Mouse (Mus musculus) regulatory T cell (primary cell): Measurements from ENCODE around the gene Cep112.
"Not testable (repeated sequence)": the region's sequence is repeated elsewhere in the genome, so short reads cannot be mapped to it uniquely, and the experiment has no call there.

ENCODE experiments used
- in situ Hi-C: fragments of 300-600 bp; cut with MboI, MseI; formaldehyde crosslinking; loops from one replicate; pipeline ENCODE4 v1.15.1; 2025; ENCODE audit warnings: high pct_unique_total_duplicates

Cep112 gene

DNA sequence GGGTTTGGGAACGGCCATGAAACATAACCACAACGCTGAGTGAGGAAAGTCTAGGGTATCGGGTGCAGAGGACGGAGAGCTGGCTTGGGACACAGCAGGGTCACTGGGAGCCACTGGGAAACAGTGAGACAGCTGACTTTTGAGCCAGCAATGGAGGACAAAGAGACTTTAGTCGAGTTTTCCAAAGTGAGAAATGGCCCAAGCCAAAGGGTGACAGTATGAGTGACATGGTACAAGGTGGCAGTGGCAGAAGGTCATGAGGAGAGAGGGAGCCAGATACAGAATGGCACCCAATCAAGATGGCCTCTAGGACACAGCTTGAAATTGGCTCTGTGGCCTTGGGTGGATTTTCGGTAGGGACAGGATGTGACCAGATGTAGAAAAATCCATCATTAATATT lies 433.9 kb downstream of the Cep112 start:
- in situ Hi-C loops: no loop called here

DNA sequence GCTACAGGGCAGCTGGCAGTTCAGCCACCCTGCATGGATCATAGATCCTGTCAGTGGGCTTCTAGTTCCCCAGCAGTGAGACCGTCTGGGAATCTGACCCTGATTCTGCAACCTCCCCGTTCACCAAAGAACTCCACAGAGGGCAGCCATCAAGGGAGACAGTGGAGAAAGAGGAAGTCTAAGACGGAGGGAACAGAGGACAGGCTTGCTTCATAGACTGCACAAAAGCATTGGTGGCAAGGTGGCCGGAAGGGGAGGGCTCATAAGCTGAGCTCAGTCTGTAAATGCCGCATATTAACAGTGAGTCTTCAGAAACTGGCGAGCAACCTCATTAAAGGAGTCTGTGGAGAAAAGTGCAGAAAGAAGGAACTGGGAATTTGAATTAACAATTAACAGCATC lies 437.4 kb downstream of the Cep112 start:
- in situ Hi-C loops: no loop called here

DNA sequence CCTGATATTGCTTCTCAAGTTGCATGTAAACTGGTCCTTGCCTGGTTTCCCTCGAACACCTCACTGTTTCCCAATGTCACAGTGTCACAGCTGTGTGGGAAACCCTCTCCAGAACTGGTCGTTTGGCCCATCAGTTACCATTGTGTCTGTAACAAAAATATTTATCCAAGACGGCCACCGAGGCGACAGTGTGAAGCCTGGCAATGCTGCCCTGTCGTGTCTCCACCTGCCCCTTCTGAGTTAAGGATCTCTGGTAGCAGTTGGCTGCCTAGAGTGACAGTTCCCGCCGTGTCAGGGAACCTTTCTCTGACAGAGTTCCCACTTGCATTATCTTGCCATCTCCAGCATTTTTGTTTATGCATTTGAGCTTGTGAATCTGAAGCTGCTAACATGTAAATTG lies 440.8 kb downstream of the Cep112 start:
- in situ Hi-C loops: no loop called here

DNA sequence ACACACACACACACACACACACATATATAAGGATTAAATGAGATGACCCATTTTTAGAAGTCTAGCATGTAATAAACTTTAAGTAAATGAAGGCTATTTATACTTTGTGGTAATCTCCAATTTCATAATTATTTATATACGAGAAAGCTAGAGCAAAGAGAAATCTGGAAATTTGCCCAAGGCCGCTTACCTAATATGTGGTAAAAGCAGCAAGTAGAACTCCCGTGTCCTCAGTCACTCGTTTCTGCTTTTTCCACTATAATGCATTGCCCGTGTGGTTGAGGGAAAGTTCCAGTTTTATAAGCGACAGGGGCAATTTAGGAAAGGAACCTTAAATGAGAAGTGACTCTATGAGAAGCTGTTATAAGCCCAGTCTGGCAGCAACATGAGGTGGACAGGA lies 442.5 kb downstream of the Cep112 start:
- in situ Hi-C loops: no loop called here

DNA sequence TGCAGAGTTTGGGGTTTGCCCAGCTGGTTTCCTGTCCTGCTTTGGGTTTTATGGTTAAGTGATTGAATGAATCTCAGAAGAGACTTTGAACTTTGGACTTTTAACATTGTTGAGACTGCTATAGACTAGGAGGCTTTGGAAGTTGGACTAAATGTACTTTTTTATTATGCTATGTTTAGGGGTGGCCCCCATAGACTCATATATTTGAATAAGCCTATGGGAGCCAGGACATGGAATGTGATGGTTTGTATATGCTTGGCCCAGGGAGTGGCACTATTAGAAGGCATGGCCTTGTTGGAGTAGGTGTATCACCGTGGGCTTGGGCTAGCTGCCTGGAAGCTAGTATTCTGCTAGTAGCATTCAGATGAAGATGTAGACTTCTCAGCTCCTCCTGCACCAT lies 446.3 kb downstream of the Cep112 start:
- in situ Hi-C loops: not testable (repeated sequence)

DNA sequence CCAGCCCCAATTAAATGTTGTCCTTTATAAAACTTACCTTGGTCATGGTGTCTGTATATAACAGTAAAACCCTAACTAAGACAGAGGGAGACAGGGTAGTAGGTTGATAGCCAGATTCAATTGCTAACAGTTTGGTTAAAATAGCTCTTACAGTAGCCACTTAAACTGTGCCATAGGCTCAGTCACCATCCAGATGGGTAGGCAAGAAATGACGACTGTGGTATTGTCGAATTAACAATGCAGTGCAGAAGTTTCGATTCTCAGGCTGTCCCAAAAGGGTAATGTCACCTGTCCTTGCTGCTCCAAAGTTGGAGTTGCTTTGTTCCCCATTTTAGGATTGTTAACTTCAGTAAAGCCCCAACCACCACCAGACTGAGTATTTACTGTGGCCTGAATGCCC lies 446.8 kb downstream of the Cep112 start:
- in situ Hi-C loops: no loop called here

DNA sequence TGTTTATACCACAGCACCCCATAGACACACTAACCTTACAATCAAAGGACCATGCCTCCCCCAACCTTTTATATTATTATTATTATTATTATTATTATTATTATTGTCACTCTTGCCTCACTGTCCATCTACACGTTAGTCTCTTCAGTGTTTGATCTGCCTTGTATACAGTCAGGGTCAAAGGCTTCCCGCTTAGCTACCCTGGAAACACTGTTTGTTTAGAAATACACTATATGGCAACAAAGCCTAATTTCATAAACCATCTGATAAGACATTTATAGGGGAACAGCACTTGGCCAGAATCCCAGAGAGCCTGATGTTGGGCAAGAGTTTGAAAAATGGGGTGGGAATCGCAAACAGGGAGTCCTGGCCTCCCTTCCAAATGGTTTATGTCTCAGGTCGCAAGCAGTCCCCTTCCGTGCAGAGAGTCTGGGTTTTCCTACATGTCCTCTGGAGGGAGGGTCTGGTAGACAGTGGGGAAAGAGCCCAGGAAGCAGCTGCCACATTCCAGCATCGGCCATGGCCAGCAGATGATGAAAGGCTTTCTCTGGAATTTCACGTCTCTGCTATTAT lies 451.7 kb downstream of the Cep112 start:
- in situ Hi-C loops: no loop called here

DNA sequence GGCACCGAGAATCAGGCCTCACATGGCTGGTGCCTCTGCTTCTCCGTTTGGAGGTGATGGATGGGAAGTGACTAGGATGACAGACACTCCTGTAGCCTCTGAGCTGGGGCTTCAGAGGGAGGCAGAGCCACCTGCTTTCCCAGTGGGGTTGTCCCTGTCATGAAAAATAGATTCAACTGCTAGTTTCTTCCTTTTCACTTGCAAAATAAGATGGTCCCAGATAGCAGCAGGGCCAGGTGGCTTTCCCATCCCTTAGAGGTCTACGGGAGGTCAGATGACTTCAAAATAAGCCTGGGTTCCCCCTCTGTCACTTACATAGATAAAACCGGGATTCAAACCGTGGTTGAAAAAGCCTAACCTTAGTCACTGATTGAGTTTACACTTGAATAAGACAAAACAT lies 452.5 kb downstream of the Cep112 start:
- in situ Hi-C loops: no loop called here

GRCm38 (mm10) chr11:108880546-108880945 lies 455.6 kb downstream of the Cep112 start:
- in situ Hi-C loops: no loop called here

GRCm38 (mm10) chr11:108881662-108882061 lies 456.7 kb downstream of the Cep112 start:
- in situ Hi-C loops: no loop called here

- in situ Hi-C loops: no loop called here
These were observed 460.4 kb downstream of the Cep112 start for GRCm38 (mm10) chr11:108885276-108885896.

DNA sequence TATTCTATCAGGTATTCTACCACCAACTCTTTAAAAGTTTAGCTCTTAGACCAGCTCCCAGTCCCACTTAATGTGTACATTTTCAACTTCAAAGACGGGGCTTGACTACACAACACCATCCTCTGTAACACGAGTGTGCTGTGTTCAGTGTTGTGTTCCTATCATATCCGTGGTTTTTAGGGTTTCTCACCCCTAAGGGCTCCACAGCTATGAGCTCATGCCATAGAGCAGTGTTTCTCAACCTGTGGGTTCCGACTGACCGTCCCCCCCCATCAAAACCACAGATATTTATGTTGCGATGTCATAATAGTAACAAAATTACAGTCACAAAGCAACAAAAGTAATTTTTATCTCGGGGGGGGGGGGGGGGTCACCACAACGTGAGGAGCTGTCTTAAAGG lies 461.1 kb downstream of the Cep112 start:
- in situ Hi-C loops: no loop called here

GRCm38 (mm10) chr11:108889121-108889520 lies 464.1 kb downstream of the Cep112 start:
- in situ Hi-C loops: no loop called here

GRCm38 (mm10) chr11:108890544-108890943 lies 465.6 kb downstream of the Cep112 start:
- in situ Hi-C loops: no loop called here

DNA sequence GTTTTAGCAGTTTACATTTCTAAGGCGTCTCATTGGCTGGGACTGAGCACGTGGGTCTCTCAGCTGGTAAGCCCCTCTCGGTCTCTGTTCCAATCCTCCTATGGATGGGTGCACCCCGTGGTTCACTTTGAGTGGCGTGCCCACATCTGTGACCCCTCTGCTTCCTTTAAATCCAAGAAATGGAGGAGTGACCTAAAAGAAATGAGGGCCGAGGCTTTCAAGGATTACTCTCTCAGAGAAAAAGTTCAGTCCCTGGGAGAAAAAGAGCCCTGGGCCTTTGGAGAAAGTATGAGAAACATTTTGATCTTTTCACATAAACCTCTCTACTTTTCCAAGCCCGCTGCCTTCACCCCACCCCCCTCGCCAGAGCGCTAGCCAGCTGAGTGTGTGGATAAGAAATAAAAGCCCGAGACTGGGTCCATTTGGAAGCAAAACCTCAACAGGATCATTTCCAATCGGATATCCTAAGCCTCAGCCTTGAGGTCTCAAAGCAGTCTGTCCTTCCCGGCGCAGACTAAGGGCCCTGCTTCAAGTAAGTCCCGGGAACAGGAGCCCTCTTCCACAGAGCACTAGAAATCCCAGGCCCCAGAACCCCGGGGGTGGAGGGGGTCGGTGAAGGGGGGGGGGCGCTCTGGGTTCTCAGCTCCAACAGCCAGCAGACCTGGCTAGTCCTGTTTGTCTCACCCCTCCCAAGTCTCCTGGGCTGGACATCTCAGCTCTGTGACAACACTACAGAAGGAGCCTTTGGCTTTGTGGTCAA lies 466.3 kb downstream of the Cep112 start:
- in situ Hi-C loops: no loop called here

DNA sequence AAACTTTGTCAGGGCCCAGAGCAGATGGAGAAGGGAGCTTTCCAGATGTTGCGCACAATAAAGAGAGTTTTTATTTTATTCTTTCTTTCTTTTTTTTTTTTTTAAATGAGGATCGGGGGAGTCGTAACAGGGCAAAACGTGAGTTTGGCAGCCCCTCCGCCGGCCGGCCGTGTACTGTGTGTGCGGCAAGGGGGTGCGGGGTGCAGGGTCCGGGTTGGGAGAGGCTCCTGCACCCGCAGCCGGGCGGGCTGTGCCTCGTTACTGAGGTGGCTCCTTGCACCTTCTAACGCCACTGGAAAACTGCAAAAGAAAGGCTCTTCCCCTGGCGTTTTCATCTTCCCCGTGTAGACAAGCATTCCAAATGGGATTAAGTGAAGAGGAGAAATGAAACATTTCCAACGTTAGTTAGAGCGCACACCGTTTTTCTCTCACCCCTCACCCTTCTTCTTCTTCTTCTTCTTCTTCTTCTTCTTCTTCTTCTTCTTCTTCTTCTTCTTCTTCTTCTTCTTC lies 466.9 kb downstream of the Cep112 start:
- in situ Hi-C loops: no loop called here

GRCm38 (mm10) chr11:108892406-108892805 lies 467.4 kb downstream of the Cep112 start:
- in situ Hi-C loops: no loop called here

DNA sequence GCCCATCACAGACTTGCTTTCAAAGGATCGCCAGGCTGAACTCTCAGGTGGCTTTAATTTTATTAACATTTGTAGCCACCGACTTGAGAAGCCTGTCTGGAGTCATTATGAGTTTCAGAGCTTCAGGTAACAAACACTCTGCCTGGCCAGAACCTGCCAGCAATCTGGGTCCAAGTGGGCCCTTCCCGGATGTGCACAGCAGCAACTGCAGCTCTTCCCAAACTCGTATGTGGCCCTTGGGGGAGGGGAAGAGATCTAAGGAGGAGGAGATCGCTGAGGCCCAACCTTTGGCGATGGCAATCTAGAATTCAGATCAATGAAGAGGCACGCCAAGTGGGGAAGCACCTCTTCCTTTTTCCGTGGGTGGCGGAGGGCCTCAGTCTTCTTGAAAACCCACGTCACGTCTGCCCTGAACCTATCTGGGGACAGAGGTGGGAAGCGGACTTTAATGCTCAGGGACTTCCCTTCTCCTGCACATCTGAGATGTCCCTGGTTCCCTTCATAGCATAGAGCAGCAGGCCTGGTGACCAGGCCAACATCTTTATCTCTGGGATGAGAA lies 468.3 kb downstream of the Cep112 start:
- in situ Hi-C loops: no loop called here

GRCm38 (mm10) chr11:108893855-108894510 lies 469.0 kb downstream of the Cep112 start:
- in situ Hi-C loops: no loop called here

- in situ Hi-C loops: no loop called here
These were observed 472.0 kb downstream of the Cep112 start for GRCm38 (mm10) chr11:108897034-108897433.

- in situ Hi-C loops: no loop called here
These were observed 473.1 kb downstream of the Cep112 start for GRCm38 (mm10) chr11:108898063-108898462.

DNA sequence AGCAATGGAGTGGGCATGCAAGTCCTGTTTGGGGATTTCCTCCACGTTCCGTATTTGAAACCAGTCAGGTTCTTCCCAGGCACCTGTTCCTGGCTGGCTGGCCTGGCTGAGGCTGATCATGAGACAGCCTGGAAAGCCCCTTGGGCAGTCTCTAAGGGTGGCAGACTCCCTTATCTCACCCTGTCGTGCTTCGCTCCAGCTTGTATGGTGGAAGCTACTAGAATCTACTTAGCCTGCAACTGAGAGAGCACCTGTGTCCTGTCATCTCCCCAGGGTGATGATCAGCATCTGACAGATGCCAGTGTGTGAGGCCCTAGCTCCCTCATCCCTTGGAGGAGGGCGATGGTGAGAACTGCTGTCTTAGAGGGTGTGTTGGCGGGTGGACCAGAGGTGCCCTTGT lies 473.5 kb downstream of the Cep112 start:
- in situ Hi-C loops: no loop called here
